Mouse (Mus musculus) kidney, adult 2 months (tissue): ENCODE results near the gene Borcs6.

Experiments used
- CTCF ChIP-seq: fragments of 200-500 bp; conservative IDR thresholded peaks from 2 replicates; pipeline ENCODE4 v1.5.1; 2011; ENCODE audit warnings: low read depth, mild to moderate bottlenecking, control low read depth, low read length, moderate library complexity, mixed read lengths; ENCODE audit not compliant: insufficient read depth, insufficient read length
- POLR2A ChIP-seq: fragments of 200-500 bp; IDR thresholded peaks from one replicate; pipeline ENCODE4 v1.6.1; 2011; ENCODE audit warnings: low read depth, low read length, control low read depth

GRCm38 (mm10) chr11:69058265-69058664 is 1.3 kb upstream of the Borcs6 start:
- TF ChIP-seq CTCF = no peak
- no peak for TF ChIP-seq POLR2A
